Mouse (Mus musculus): Measurements from ENCODE around the gene Igtp. TPM values are rescaled to one million over a fixed set of nuclear protein-coding genes. Genes with fewer than 3 reads are reported as not detected.

Igtp gene
- 100 to 1,000 TPM; 321 to 381 TPM for polyA plus RNA-seq (2017; shearing (Covaris generic))

DNA sequence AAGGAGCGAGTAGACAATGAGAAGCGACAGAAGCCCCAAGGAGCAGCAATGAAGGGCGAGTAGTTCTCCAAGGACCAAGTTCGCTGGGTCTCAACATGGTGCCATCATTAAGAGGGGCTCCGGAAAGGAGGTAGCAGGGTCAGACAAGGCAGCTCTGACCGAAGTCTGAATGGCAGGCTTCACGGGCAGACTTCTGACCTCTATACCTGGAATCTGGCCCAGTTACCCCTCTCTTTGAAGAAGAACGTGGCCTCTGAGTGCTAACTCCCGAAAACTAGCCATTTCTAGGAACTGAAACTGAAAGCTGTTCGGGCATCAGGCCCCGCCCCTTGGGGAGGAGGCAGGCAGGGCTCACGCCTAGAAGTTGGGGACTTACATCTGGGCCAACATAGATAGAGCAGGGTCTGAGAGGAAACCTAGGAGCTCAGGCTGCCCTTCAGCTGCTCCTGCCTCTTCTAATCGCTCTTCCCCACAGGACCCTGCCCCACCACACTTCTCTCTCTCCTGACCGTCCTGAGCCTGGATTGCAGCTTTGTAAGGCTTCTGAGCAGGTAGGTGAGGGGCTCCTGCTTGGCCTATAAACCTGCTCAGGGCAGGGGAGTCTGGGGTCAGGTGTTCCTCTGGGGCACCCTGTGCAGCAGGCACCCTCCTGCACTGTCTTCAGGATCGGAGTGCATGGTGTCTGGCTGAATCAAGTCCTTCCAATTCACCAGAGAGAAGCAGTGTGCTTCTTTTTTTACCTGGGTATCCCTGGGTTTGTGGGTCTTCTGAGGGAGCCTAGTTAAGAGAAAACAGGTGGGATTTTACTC is at the start of gene Igtp, which contains the start of gene Irgm2:
TSS of gene Igtp (plus strand) at position 328 of the 809 bp plus-strand sequence.
TSS of gene Irgm2 (plus strand) at position 390 of the 809 bp plus-strand sequence.

DNA sequence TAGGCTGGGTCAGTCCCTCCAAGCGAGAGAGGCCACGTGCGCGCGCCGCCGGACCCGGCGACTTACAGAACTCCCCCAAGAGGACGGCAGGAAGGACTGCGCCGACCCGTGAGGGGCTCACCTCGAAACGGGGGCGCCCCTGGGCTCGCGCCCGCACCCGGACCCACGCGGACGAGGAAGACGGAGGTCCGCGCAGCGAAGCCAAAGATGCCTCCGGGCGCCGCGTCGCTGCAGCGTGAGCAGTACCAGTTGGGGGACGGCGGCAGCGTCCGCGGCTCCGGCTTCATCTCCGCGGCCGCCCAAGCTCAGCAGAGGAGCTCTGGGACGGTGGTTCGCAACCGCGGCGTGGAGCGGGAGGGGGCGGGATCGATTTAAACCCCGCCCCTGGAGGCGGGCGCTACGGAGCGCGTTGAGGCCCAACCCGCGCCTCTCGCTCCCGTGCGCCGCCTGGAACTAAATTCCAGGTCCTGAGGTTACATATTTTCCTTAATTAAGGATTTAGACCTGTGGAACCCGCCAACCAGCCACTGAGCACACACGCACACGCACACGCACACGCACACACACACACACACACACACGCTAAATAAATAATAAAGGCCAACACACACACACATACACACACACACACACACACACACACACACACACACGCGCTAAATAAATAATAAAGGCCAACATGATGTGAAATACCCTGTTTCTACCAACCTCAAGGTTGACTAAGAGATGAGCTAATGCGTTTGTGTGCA is 31.0 kb upstream of the Igtp start, which contains the start of gene Gemin5:
TSS of gene Gemin5 (minus strand) at position 373 of the 749 bp plus-strand sequence.

DNA sequence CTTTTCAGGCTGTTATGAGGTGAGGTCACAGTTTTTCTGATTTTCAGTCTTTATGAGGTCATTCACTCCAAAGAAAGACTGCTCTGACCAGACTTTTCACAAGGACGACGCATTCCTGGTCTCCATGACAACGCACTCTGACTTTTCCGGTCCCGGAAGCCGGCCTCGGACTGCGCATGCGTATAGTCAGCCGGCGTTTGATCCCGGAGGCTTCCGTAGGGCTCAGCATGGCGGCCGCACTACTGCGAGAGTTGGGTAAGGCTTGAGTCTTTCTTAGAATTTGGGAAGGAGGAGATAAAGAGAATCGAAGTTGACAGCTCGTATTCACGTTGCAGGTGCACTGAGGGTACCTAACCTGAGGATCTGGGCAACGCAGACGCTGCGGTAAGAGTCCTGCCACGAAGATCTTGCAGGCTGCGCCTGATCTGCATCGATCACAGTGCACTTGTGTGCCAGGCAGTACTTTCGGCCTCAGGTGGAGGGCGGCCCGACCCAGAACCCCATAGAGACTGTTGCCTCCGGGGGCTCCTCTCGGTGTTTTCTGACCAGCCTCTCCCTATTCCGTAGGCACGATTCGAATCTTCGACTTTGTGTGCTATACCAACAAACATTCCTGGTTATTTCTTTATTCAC is 27.8 kb upstream of the Igtp start, which contains the start of gene Mrpl22:
TSS of gene Mrpl22 (plus strand) at position 203 of the 633 bp plus-strand sequence.

Other genes starting within 250 kb of the Igtp start
- 10 to 100 TPM; 87.6 to 97.3 TPM for gene Larp1, start 190.5 kb upstream of the Igtp start, polyA plus RNA-seq (2017; shearing (Covaris generic))
- gene Gm12248, start 106.4 kb upstream of the Igtp start, polyA plus RNA-seq (2017; shearing (Covaris generic)) = under 1 TPM in 1 of 2 experiments, not detected in 1; 0.14 TPM
- 100 to 1,000 TPM in 1 of 2 experiments, 10 to 100 TPM in 1; 89.1 to 135 TPM for gene Cnot8, start 95.4 kb upstream of the Igtp start, polyA plus RNA-seq (2017; shearing (Covaris generic))
- gene Gemin5, start 31.0 kb upstream of the Igtp start, polyA plus RNA-seq (2017; shearing (Covaris generic)) = 10 to 100 TPM; 15.1 to 16.7 TPM
- 10 to 100 TPM; 61.6 to 64.3 TPM for gene Mrpl22, start 27.9 kb upstream of the Igtp start, polyA plus RNA-seq (2017; shearing (Covaris generic))
- 10 to 100 TPM; 48.7 to 53.3 TPM for gene Irgm2, start 62 bp downstream of the Igtp start, polyA plus RNA-seq (2017; shearing (Covaris generic))
- not detected for gene 4930438A08Rik, start 75.2 kb downstream of the Igtp start, polyA plus RNA-seq (2017; shearing (Covaris generic))
- gene Zfp692, start 107.5 kb downstream of the Igtp start, polyA plus RNA-seq (2017; shearing (Covaris generic)) = 10 to 100 TPM; 40.4 to 60.4 TPM
- 10 to 100 TPM; 43.4 to 43.9 TPM for gene Zfp672, start 130.8 kb downstream of the Igtp start, polyA plus RNA-seq (2017; shearing (Covaris generic))
- gene Sh3bp5l, start 131.2 kb downstream of the Igtp start, polyA plus RNA-seq (2017; shearing (Covaris generic)) = 10 to 100 TPM; 19.0 to 36.8 TPM
- 1 to 10 TPM in 1 of 2 experiments, under 1 TPM in 1; 0.17 to 2.9 TPM for gene Lypd8, start 179.5 kb downstream of the Igtp start, polyA plus RNA-seq (2017; shearing (Covaris generic))
- gene 1810065E05Rik, start 221.6 kb downstream of the Igtp start, polyA plus RNA-seq (2017; shearing (Covaris generic)) = under 1 TPM in 1 of 2 experiments, not detected in 1; 0.61 TPM
- 1 to 10 TPM in 1 of 2 experiments, under 1 TPM in 1; 0.42 to 1.0 TPM for gene Gm12253, start 233.0 kb downstream of the Igtp start, polyA plus RNA-seq (2017; shearing (Covaris generic))